Mouse (Mus musculus) heart, postnatal 14 days (tissue): ENCODE measurements around the gene Ptgs2. TPM values are rescaled to one million over a fixed set of nuclear protein-coding genes. Genes with fewer than 3 reads are reported as not detected.

Source experiments
- DNase-seq, 2 experiments: peaks; one replicate each; pipeline ENCODE4 v3.0.0; 2021 to 2022
- intact Hi-C: fragments of 180-260 bp; cut with DNase I; formaldehyde crosslinking; loops from one replicate; pipeline ENCODE4 v1.15.1; 2025
- microRNA-seq, 2 experiments: library from miRNA; unstranded; fragments of <30 nt; microRNA quantifications; one replicate each; pipeline ENCODE4 v1.2.0; 2021 to 2022
- total RNA-seq, 2 experiments: library from RNA; stranded (reverse); gene quantifications; 2 replicates each; pipeline ENCODE4 v1.2.3; 2021

Ptgs2 gene
- total RNA-seq, 2 experiments from 2014 or later: 0.41 to 0.44 TPM

DNA sequence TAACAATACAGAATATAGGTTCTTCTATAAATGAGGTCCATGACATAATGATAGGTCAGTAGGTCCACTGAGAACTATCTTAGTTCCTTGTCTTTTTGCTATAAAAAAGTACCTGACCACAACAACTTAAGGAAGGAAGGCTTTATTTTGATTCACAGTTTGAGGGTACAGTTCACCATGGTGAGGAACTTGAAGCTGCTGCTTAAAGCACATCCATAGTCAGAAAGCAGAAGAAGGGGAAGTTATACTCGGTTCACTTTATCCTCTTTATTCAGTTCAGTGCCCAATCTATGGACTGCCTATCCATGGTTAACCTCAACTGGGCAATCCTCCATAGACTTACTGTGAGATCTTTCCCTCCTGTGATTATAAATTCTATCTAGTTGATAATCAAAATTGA lies 43.7 kb downstream of the Ptgs2 start:
- intact Hi-C loops: no loop called here
- DNase-seq: no peak

DNA sequence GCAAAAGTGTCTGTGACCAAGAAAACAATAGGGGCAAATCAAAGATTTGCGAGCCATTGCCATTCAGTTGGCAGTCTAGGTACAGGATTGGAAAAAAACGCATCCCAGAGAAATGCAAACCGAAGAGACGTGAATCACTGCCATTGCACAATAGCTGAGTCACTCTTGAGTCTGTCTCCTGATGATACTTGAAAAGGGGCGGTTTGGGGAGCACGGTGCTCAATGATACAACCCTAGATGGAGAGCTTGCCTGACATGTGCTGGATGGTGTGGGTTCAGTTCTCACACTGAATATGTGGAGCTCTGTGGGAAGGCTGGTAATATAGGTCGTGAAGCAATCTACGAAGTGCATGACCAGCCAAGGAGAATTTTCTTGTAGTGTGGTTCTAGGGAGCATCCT lies 45.2 kb downstream of the Ptgs2 start:
- no peak for DNase-seq
- intact Hi-C loops: no loop called here

GRCm38 (mm10) chr1:150147272-150147671 lies 47.4 kb downstream of the Ptgs2 start:
- intact Hi-C loops: no loop called here

DNA sequence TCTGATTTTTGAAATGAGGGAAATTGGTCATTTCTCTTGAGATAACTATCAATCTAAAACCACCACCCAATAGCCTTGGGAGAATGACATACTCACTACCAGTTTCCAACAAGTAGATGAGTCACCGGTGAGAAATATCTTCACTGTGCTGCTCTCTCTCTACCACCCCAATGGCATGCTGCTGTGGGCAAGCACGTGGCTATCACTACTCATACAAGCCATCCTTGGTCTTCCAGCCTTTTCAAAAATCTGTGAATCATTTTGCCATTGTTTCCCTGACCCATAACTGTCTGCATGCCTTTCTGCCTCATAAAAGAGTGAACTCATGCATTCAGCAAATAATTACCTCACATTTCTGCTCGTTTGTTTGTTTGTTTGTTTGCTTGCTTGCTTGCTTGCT lies 51.6 kb downstream of the Ptgs2 start:
- DNase-seq: no peak
- intact Hi-C loops: no loop called here

More at GRCm38 (mm10) chr1:150147272-150147671, 47.4 kb downstream of the Ptgs2 start:
- DNase-seq: no peak

Small RNA genes within 50 kb of the gene (microRNA-seq; reads per million reads assigned to microRNA genes)
- gene Gm44329: 0 reads per million in 2 experiments

Other genes with a start within 250 kb of the Ptgs2 start
- 1 to 10 TPM; 3.4 to 3.8 TPM for gene Pla2g4a, start 138.7 kb upstream of the Ptgs2 start, total RNA-seq
- not detected for gene Pdc, start 219.4 kb downstream of the Ptgs2 start, total RNA-seq